Mouse (Mus musculus) CH12.LX (cell line): ENCODE results near the gene Slc39a13. TPM values are rescaled to one million over a fixed set of nuclear protein-coding genes. Genes with fewer than 3 reads are reported as not detected.

ENCODE experiments used
- DNase-seq: peaks from one replicate; pipeline ENCODE4 v3.0.0-alpha.2; 2013; ENCODE audit errors: extremely low read depth
- H3K27ac ChIP-seq: 2 replicates; pipeline ENCODE4 v1.5.1; 2012; ENCODE audit warnings: low read depth, mild to moderate bottlenecking, control low read depth, moderate library complexity; ENCODE audit not compliant: insufficient read depth
- H3K27me3 ChIP-seq: replicated peaks from 2 replicates; pipeline ENCODE3; 2012; ENCODE audit warnings: inconsistent platforms
- H3K36me3 ChIP-seq, 2 experiments: replicated peaks in 1 of 2; 2 replicates each; pipeline versions ENCODE3 to v1.6.1; 2012; ENCODE audit warnings: inconsistent platforms in 1 of 2, low read length in 1 of 2, mild to moderate bottlenecking in 1 of 2, mixed read lengths in 1 of 2, moderate library complexity in 1 of 2; ENCODE audit not compliant: control insufficient read depth in 1 of 2, insufficient read depth in 1 of 2
- H3K4me1 ChIP-seq, 2 experiments: 2 replicates each; pipeline ENCODE4 v1.6.1; 2012; ENCODE audit warnings: inconsistent platforms in 1 of 2, moderate library complexity in 1 of 2; ENCODE audit not compliant: insufficient read depth in 2 of 2, control insufficient read depth in 1 of 2
- H3K4me2 ChIP-seq: 2 replicates; pipeline ENCODE4 v1.6.1; 2012; ENCODE audit warnings: low read depth, mild to moderate bottlenecking, control low read depth; ENCODE audit not compliant: poor library complexity, insufficient read depth, severe bottlenecking
- H3K4me3 ChIP-seq, 3 experiments: fragments of 150-350 bp in 1 of 3; sonication (generic) in 1 of 3; replicated peaks in 1 of 3; 2 replicates each; pipeline versions ENCODE3 to v1.5.1; 2011 to 2012; ENCODE audit warnings: low read depth in 2 of 3, low read length in 2 of 3, mild to moderate bottlenecking in 2 of 3, moderate library complexity in 2 of 3, control low read depth in 1 of 3, improper control_type of control experiment in 1 of 3, inconsistent platforms in 1 of 3, mixed read lengths in 1 of 3; ENCODE audit not compliant: poor library complexity in 1 of 3
- H3K79me2 ChIP-seq: replicated peaks from 2 replicates; pipeline ENCODE4 v1.6.1; 2012; ENCODE audit warnings: mild to moderate bottlenecking, moderate library complexity; ENCODE audit not compliant: control insufficient read depth, poor library complexity, insufficient read depth, severe bottlenecking; ENCODE audit errors: extremely low read depth
- H3K9ac ChIP-seq: 2 replicates; pipeline ENCODE4 v1.6.1; 2012; ENCODE audit warnings: low read depth, mild to moderate bottlenecking, control low read depth, moderate library complexity; ENCODE audit not compliant: insufficient read depth
- H3K9me3 ChIP-seq: replicated peaks from 2 replicates; pipeline ENCODE3; 2012; ENCODE audit warnings: low read length, inconsistent platforms, mixed read lengths
- CHD1 ChIP-seq: IDR thresholded peaks from 2 replicates; pipeline ENCODE4 v1.6.1; 2012; ENCODE audit warnings: low read depth, low read length, improper control_type of control experiment, inconsistent platforms
- CHD2 ChIP-seq: IDR thresholded peaks from 2 replicates; pipeline ENCODE4 v1.6.1; 2011; ENCODE audit warnings: low read length, improper control_type of control experiment
- E2F4 ChIP-seq: IDR thresholded peaks from 2 replicates; pipeline ENCODE4 v1.6.1; 2011; ENCODE audit warnings: low read depth, low read length, improper control_type of control experiment; ENCODE audit not compliant: insufficient replicate concordance
- ELF1 ChIP-seq: IDR thresholded peaks from 2 replicates; pipeline ENCODE4 v1.6.1; 2014; ENCODE audit warnings: low read depth, mild to moderate bottlenecking, inconsistent platforms, low read length, improper control_type of control experiment
- EP300 ChIP-seq: IDR thresholded peaks from 2 replicates; pipeline ENCODE4 v1.6.1; 2011; ENCODE audit warnings: low read length, improper control_type of control experiment
- ETS1 ChIP-seq: conservative IDR thresholded peaks from 2 replicates; pipeline ENCODE4 v1.6.1; 2012; ENCODE audit warnings: low read depth, mild to moderate bottlenecking, inconsistent platforms, low read length, improper control_type of control experiment, moderate library complexity
- JUN ChIP-seq: IDR thresholded peaks from 2 replicates; pipeline ENCODE4 v1.6.1; 2011; ENCODE audit warnings: low read depth, mild to moderate bottlenecking, low read length, improper control_type of control experiment, moderate library complexity; ENCODE audit not compliant: insufficient read depth
- KAT2A ChIP-seq: IDR thresholded peaks from 2 replicates; pipeline ENCODE4 v1.6.1; 2012; ENCODE audit warnings: low read length, improper control_type of control experiment, inconsistent platforms; ENCODE audit not compliant: insufficient replicate concordance
- MAX ChIP-seq: IDR thresholded peaks from 2 replicates; pipeline ENCODE4 v1.6.1; 2011; ENCODE audit warnings: low read length, improper control_type of control experiment
- MYC ChIP-seq: IDR thresholded peaks from 2 replicates; pipeline ENCODE4 v1.6.1; 2011; ENCODE audit warnings: low read depth, mild to moderate bottlenecking, improper control_type of control experiment, low read length
- NELFE ChIP-seq: IDR thresholded peaks from 2 replicates; pipeline ENCODE4 v1.6.1; 2011; ENCODE audit warnings: low read depth, low read length, improper control_type of control experiment
- NRF1 ChIP-seq: IDR thresholded peaks from 2 replicates; pipeline ENCODE4 v1.6.1; 2014; ENCODE audit warnings: low read depth, mild to moderate bottlenecking, inconsistent platforms, low read length, improper control_type of control experiment, moderate library complexity
- PAX5 ChIP-seq: IDR thresholded peaks from 2 replicates; pipeline ENCODE4 v1.6.1; 2012; ENCODE audit warnings: low read length, inconsistent platforms, mixed read lengths
- POLR2A ChIP-seq: IDR thresholded peaks from 2 replicates; pipeline ENCODE4 v1.6.1; 2011; ENCODE audit warnings: low read depth, mild to moderate bottlenecking, improper control_type of control experiment, low read length
- POLR2AphosphoS2 ChIP-seq: IDR thresholded peaks from 2 replicates; pipeline ENCODE4 v1.6.1; 2011; ENCODE audit warnings: low read depth, low read length, improper control_type of control experiment
- RAD21 ChIP-seq: IDR thresholded peaks from 2 replicates; pipeline ENCODE4 v1.6.1; 2011; ENCODE audit warnings: low read depth, mild to moderate bottlenecking, low read length, improper control_type of control experiment, moderate library complexity
- TCF12 ChIP-seq: IDR thresholded peaks from 2 replicates; pipeline ENCODE4 v1.6.1; 2014; ENCODE audit warnings: low read depth, mild to moderate bottlenecking, inconsistent platforms, low read length, improper control_type of control experiment
- UBTF ChIP-seq: IDR thresholded peaks from 2 replicates; pipeline ENCODE4 v1.6.1; 2012; ENCODE audit warnings: low read depth, mild to moderate bottlenecking, inconsistent platforms, low read length, improper control_type of control experiment, moderate library complexity
- USF1 ChIP-seq: IDR thresholded peaks from 2 replicates; pipeline ENCODE4 v1.6.1; 2014; ENCODE audit warnings: low read depth, mild to moderate bottlenecking, inconsistent platforms, low read length, improper control_type of control experiment
- ZKSCAN1 ChIP-seq: IDR thresholded peaks from 2 replicates; pipeline ENCODE4 v1.6.1; 2012; ENCODE audit warnings: low read depth, inconsistent platforms, low read length, improper control_type of control experiment, borderline replicate concordance
- ZMIZ1 ChIP-seq: IDR thresholded peaks from 2 replicates; pipeline ENCODE4 v1.6.1; 2012; ENCODE audit warnings: low read depth, mild to moderate bottlenecking, inconsistent platforms, low read length, improper control_type of control experiment
- ZNF384 ChIP-seq: IDR thresholded peaks from 2 replicates; pipeline ENCODE4 v1.6.1; 2012; ENCODE audit warnings: low read depth, low read length, improper control_type of control experiment, inconsistent platforms
- dilution Hi-C: fragments of 300-500 bp; cut with MboI; formaldehyde crosslinking; loops from 2 replicates; pipeline ENCODE4 v1.14.3; 2020; ENCODE audit warnings: low sequenced_read_pairs; ENCODE audit not compliant: extremely low pct_unique_long_range_greater_than_20kb, extremely low pct_ligation_motif_present
- in situ Hi-C: fragments of 300-500 bp; cut with MboI; formaldehyde crosslinking; loops from 3 replicates; pipeline ENCODE4 v1.14.3; 2019; ENCODE audit warnings: low sequenced_read_pairs, low pct_ligation_motif_present, low pct_unique_long_range_greater_than_20kb, mixed read lengths
- polyA plus RNA-seq: library from polyadenylated mRNA; unstranded; fragments of >175 nt; gene quantifications from 2 replicates; pipeline ENCODE4 v1.2.1, GENCODE M21; 2012; ENCODE audit warnings: low read depth; ENCODE audit not compliant: insufficient read length
- total RNA-seq, 2 experiments: library from RNA; depleted of rRNA; stranded (reverse); fragments of 300-350 nt in 1 of 2; fragments of >200 nt in 1 of 2; gene quantifications; 2 replicates each; pipeline ENCODE4 v1.2.3; 2012 to 2014

The Slc39a13 gene
- total and polyA plus RNA-seq, 3 experiments: 3.5 to 7.5 (median 7.2) TPM

DNA sequence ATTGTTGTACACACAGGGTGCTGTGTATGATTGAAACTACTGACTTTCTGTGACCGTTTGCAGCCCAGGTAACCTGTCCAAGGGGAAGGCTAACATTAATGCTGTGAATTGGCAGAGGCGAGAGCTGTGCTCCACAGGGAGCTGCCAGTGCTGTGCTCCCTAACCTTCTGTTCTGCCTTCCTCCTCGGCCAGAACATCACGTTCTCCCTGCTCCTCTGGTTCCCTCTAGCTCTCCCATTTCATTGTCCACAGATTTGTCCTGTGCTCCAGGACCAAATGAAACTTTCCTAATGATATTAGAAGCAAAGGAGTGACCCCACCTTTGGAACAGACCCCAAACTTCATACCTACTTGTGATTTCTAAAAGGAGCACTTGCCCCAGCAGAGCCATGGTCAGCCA is 54.8 kb downstream of the Slc39a13 start:
- Histone ChIP-seq H3K9me3 (no peaks in the 10 kb centered on the region), H3K27ac (no peak overlapping the region)

DNA sequence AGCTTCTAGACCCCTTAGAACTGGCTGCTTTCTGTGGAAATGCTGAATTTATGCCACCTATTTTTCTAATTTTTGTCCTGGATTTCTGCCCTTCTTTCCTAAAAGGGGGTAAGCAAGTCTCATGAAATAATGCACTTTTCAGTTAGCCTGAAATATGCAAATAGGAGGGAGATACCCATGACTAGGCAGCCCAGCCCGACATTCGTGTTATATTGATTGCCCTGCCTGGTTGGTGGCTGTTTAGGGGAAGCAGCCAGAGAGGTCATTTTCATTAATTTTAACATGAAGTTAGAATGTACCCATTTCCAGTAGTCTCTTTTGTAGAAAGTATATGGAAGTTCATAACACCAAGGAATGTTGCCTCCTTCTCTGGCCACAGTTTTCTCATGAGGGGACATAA is 56.3 kb downstream of the Slc39a13 start:
- H3K36me3 ChIP-seq: peaks cover 63 to 93% of the 10 kb centered on the region in 2 experiments
- no peak overlapping the region for H3K27ac ChIP-seq
- peak; percentile 27 for DNase-seq
- no peaks in the 10 kb centered on the region for H3K79me2 ChIP-seq
- no peak for TF ChIP-seq POLR2AphosphoS2
- no peak for TF ChIP-seq MYC
- TF ChIP-seq ZNF384: no peak
- TF ChIP-seq JUN: no peak
- no peak for TF ChIP-seq EP300
- no peak for TF ChIP-seq PAX5
- no peaks in the 10 kb centered on the region for H3K9me3 ChIP-seq
- dilution Hi-C loops: no loop called here
- H3K4me3 ChIP-seq: no peak overlapping the region
- no peak overlapping the region for H3K4me2 ChIP-seq
- no peak overlapping the region for H3K9ac ChIP-seq
- in situ Hi-C loops: no loop called here
- H3K4me1 ChIP-seq: peaks cover 0 to 18% of the 10 kb centered on the region in 2 experiments; a peak in 2 of 4 replicates
- no peaks in the 10 kb centered on the region for H3K27me3 ChIP-seq

More for the DNA sequence above, 54.8 kb downstream of the Slc39a13 start:
- Histone ChIP-seq H3K36me3 (peaks cover 54 to 91% of the 10 kb centered on the region in 2 experiments), H3K79me2 (no peaks in the 10 kb centered on the region), H3K9ac (no peak overlapping the region), H3K4me2 (no peak overlapping the region), H3K27me3 (no peaks in the 10 kb centered on the region), H3K4me1 (peaks cover 0 to 18% of the 10 kb centered on the region in 2 experiments; a peak in 2 of 4 replicates), H3K4me3 (no peak overlapping the region)
- no peak for DNase-seq
- dilution Hi-C loops (no loop called here), in situ Hi-C loops (no loop called here)
- no peak for TF ChIP-seq ETS1
- TF ChIP-seq USF1: no peak
- no peak for TF ChIP-seq CHD2
- TF ChIP-seq RAD21: no peak
- no peak for TF ChIP-seq POLR2AphosphoS2
- no peak for TF ChIP-seq NRF1
- TF ChIP-seq E2F4: no peak
- no peak for TF ChIP-seq ZKSCAN1
- no peak for TF ChIP-seq NELFE
- no peak for TF ChIP-seq MAX
- no peak for TF ChIP-seq UBTF
- no peak for TF ChIP-seq MYC
- TF ChIP-seq POLR2A: no peak
- no peak for TF ChIP-seq ZMIZ1
- TF ChIP-seq ELF1: no peak
- no peak for TF ChIP-seq CHD1
- TF ChIP-seq KAT2A: no peak
- TF ChIP-seq PAX5: no peak
- no peak for TF ChIP-seq TCF12

Other genes starting within 250 kb of the Slc39a13 start
- 70.0 and 82.8 TPM in 2 replicates for gene Mtch2, start 223.3 kb downstream of the Slc39a13 start, total RNA-seq (2012; rRNA removed)
- gene Mtch2, start 223.3 kb downstream of the Slc39a13 start, total RNA-seq (2014; rRNA removed): 158 and 173 TPM in 2 replicates
- gene Mtch2, start 223.3 kb downstream of the Slc39a13 start, polyA plus RNA-seq: 162 and 209 TPM in 2 replicates
- gene C1qtnf4, start 184.6 kb downstream of the Slc39a13 start, total RNA-seq (2012; rRNA removed): not detected in 2 replicates
- not detected in 2 replicates for gene C1qtnf4, start 184.6 kb downstream of the Slc39a13 start, total RNA-seq (2014; rRNA removed)
- not detected in 2 replicates for gene C1qtnf4, start 184.6 kb downstream of the Slc39a13 start, polyA plus RNA-seq
- 20.5 and 28.4 TPM in 2 replicates for gene Kbtbd4, start 165.7 kb downstream of the Slc39a13 start, total RNA-seq (2012; rRNA removed)
- 19.5 and 20.1 TPM in 2 replicates for gene Kbtbd4, start 165.7 kb downstream of the Slc39a13 start, total RNA-seq (2014; rRNA removed)
- gene Kbtbd4, start 165.7 kb downstream of the Slc39a13 start, polyA plus RNA-seq: 21.7 and 24.9 TPM in 2 replicates
- 133 and 146 TPM in 2 replicates for gene Ndufs3, start 165.6 kb downstream of the Slc39a13 start, total RNA-seq (2012; rRNA removed)
- 182 and 195 TPM in 2 replicates for gene Ndufs3, start 165.6 kb downstream of the Slc39a13 start, total RNA-seq (2014; rRNA removed)
- gene Ndufs3, start 165.6 kb downstream of the Slc39a13 start, polyA plus RNA-seq: 185 and 190 TPM in 2 replicates
- 29.7 and 33.8 TPM in 2 replicates for gene Celf1, start 130.0 kb downstream of the Slc39a13 start, total RNA-seq (2012; rRNA removed)
- gene Celf1, start 130.0 kb downstream of the Slc39a13 start, total RNA-seq (2014; rRNA removed): 50.9 and 52.8 TPM in 2 replicates
- 67.4 and 69.7 TPM in 2 replicates for gene Celf1, start 130.0 kb downstream of the Slc39a13 start, polyA plus RNA-seq
- 0.08 TPM in 1 of 2 replicates, not detected in the other for gene Rapsn, start 34.8 kb downstream of the Slc39a13 start, total RNA-seq (2012; rRNA removed)
- 0.15 TPM in 1 of 2 replicates, not detected in the other for gene Rapsn, start 34.8 kb downstream of the Slc39a13 start, total RNA-seq (2014; rRNA removed)
- gene Rapsn, start 34.8 kb downstream of the Slc39a13 start, polyA plus RNA-seq: 0.40 TPM in 1 of 2 replicates, not detected in the other
- gene Psmc3, start 16.4 kb downstream of the Slc39a13 start, total RNA-seq (2012; rRNA removed): 214 and 283 TPM in 2 replicates
- gene Psmc3, start 16.4 kb downstream of the Slc39a13 start, total RNA-seq (2014; rRNA removed): 242 and 257 TPM in 2 replicates
- gene Psmc3, start 16.4 kb downstream of the Slc39a13 start, polyA plus RNA-seq: 284 and 353 TPM in 2 replicates
- gene Spi1, start 12.0 kb upstream of the Slc39a13 start, total RNA-seq (2012; rRNA removed): 22.7 and 24.7 TPM in 2 replicates
- gene Spi1, start 12.0 kb upstream of the Slc39a13 start, total RNA-seq (2014; rRNA removed): 29.7 and 42.6 TPM in 2 replicates
- 35.2 and 45.7 TPM in 2 replicates for gene Spi1, start 12.0 kb upstream of the Slc39a13 start, polyA plus RNA-seq
- 0.04 TPM in 2 replicates for gene Mybpc3, start 47.7 kb upstream of the Slc39a13 start, total RNA-seq (2012; rRNA removed)
- 0.07 and 0.15 TPM in 2 replicates for gene Mybpc3, start 47.7 kb upstream of the Slc39a13 start, total RNA-seq (2014; rRNA removed)
- 0.27 TPM in 2 replicates for gene Mybpc3, start 47.7 kb upstream of the Slc39a13 start, polyA plus RNA-seq
- 12.8 and 14.6 TPM in 2 replicates for gene Madd, start 113.4 kb upstream of the Slc39a13 start, total RNA-seq (2012; rRNA removed)
- gene Madd, start 113.4 kb upstream of the Slc39a13 start, total RNA-seq (2014; rRNA removed): 4.7 and 4.8 TPM in 2 replicates
- gene Madd, start 113.4 kb upstream of the Slc39a13 start, polyA plus RNA-seq: 15.6 and 18.3 TPM in 2 replicates
- gene Nr1h3, start 132.4 kb upstream of the Slc39a13 start, total RNA-seq (2012; rRNA removed): 0.50 and 0.93 TPM in 2 replicates
- 0.17 and 0.59 TPM in 2 replicates for gene Nr1h3, start 132.4 kb upstream of the Slc39a13 start, total RNA-seq (2014; rRNA removed)
- gene Nr1h3, start 132.4 kb upstream of the Slc39a13 start, polyA plus RNA-seq: 0.19 TPM in 1 of 2 replicates, not detected in the other
- gene Acp2, start 132.5 kb upstream of the Slc39a13 start, total RNA-seq (2012; rRNA removed): 3.1 and 4.2 TPM in 2 replicates
- gene Acp2, start 132.5 kb upstream of the Slc39a13 start, total RNA-seq (2014; rRNA removed): 2.4 and 2.9 TPM in 2 replicates
- 3.1 TPM in 2 replicates for gene Acp2, start 132.5 kb upstream of the Slc39a13 start, polyA plus RNA-seq
- 11.0 and 13.9 TPM in 2 replicates for gene Ddb2, start 166.6 kb upstream of the Slc39a13 start, total RNA-seq (2012; rRNA removed)
- 20.2 and 23.4 TPM in 2 replicates for gene Ddb2, start 166.6 kb upstream of the Slc39a13 start, total RNA-seq (2014; rRNA removed)
- 14.1 and 15.2 TPM in 2 replicates for gene Ddb2, start 166.6 kb upstream of the Slc39a13 start, polyA plus RNA-seq
- gene Pacsin3, start 185.5 kb upstream of the Slc39a13 start, total RNA-seq (2012; rRNA removed): 5.3 and 9.1 TPM in 2 replicates
- 1.2 and 1.5 TPM in 2 replicates for gene Pacsin3, start 185.5 kb upstream of the Slc39a13 start, total RNA-seq (2014; rRNA removed)
- 1.4 and 3.1 TPM in 2 replicates for gene Pacsin3, start 185.5 kb upstream of the Slc39a13 start, polyA plus RNA-seq
- 57.0 and 71.6 TPM in 2 replicates for gene Arfgap2, start 194.6 kb upstream of the Slc39a13 start, total RNA-seq (2012; rRNA removed)
- 48.3 and 55.1 TPM in 2 replicates for gene Arfgap2, start 194.6 kb upstream of the Slc39a13 start, total RNA-seq (2014; rRNA removed)
- gene Arfgap2, start 194.6 kb upstream of the Slc39a13 start, polyA plus RNA-seq: 77.6 and 80.0 TPM in 2 replicates